Mouse (Mus musculus) heart, adult 2 months (tissue): ENCODE data around the gene Mprip. TPM values are rescaled to one million over a fixed set of nuclear protein-coding genes. Genes with fewer than 3 reads are reported as not detected.
A peak's percentile ranks its signal among the peaks of the same experiment; 100 is the strongest.

Experiments used
- DNase-seq, 2 experiments: peaks; one replicate each; pipeline ENCODE4 v3.0.0; 2021
- H3K27ac ChIP-seq: fragments of 200-600 bp; 2 replicates; pipeline ENCODE4 v1.8.1; 2022
- H3K27me3 ChIP-seq: fragments of 200-500 bp; 2 replicates; pipeline ENCODE4 v1.6.1; 2012; ENCODE audit warnings: mild to moderate bottlenecking, low read length, inconsistent platforms, mixed read lengths; ENCODE audit not compliant: control insufficient read depth, insufficient read depth
- H3K36me3 ChIP-seq: fragments of 200-500 bp; 2 replicates; pipeline ENCODE4 v1.6.1; 2012; ENCODE audit warnings: low read length, inconsistent platforms; ENCODE audit not compliant: control insufficient read depth, insufficient read depth
- H3K4me1 ChIP-seq: fragments of 200-500 bp; 2 replicates; pipeline ENCODE4 v1.6.1; 2011; ENCODE audit warnings: low read length; ENCODE audit not compliant: control insufficient read depth, insufficient read depth
- H3K4me3 ChIP-seq: fragments of 200-600 bp; 2 replicates; pipeline ENCODE4 v1.8.1; 2022
- H3K79me2 ChIP-seq: fragments of 200-500 bp; replicated peaks from 2 replicates; pipeline ENCODE4 v1.6.1; 2012; ENCODE audit warnings: mild to moderate bottlenecking, inconsistent platforms, low read length, moderate library complexity, mixed read lengths; ENCODE audit not compliant: control insufficient read depth, insufficient read depth
- H3K9ac ChIP-seq: fragments of 200-500 bp; 2 replicates; pipeline ENCODE4 v1.6.1; 2012; ENCODE audit warnings: low read depth, mild to moderate bottlenecking, control low read depth, inconsistent platforms, low read length, mixed read lengths
- CTCF ChIP-seq: fragments of 200-600 bp; IDR thresholded peaks from 2 replicates; pipeline ENCODE4 v1.8.1; 2022; ENCODE audit warnings: antibody characterized with exemption, mild to moderate bottlenecking, moderate library complexity
- EP300 ChIP-seq: fragments of 200-500 bp; IDR thresholded peaks from 2 replicates; pipeline ENCODE4 v1.6.1; 2011; ENCODE audit warnings: low read depth, low read length, control low read depth; ENCODE audit not compliant: insufficient read depth
- POLR2A ChIP-seq: fragments of 200-500 bp; IDR thresholded peaks from 2 replicates; pipeline ENCODE4 v1.6.1; 2011; ENCODE audit warnings: mild to moderate bottlenecking, low read depth, low read length, control low read depth; ENCODE audit not compliant: insufficient read depth
- WGBS: fragments of 180-500 bp; shearing (Covaris S2); methylation state at CpG from one replicate; pipeline ENCODE4 v1.1.7; 2018; 5-methylcytosine and 5-hydroxymethylcytosine counted together
- intact Hi-C: fragments of 180-260 bp; cut with DNase I; formaldehyde crosslinking; loops from one replicate; pipeline ENCODE4 v1.15.1; 2025
- polyA plus RNA-seq: library from polyadenylated mRNA; depleted of rRNA; stranded (reverse); fragments of >200 nt; gene quantifications from 2 replicates; pipeline ENCODE4 v1.2.3, GENCODE M21; 2012
- total RNA-seq, 2 experiments: library from RNA; stranded (reverse); gene quantifications; 2 replicates each; pipeline ENCODE4 v1.2.3; 2021

Gene Mprip
- total and polyA plus RNA-seq, 3 experiments, result 77.1 to 142 (median 132) TPM

DNA sequence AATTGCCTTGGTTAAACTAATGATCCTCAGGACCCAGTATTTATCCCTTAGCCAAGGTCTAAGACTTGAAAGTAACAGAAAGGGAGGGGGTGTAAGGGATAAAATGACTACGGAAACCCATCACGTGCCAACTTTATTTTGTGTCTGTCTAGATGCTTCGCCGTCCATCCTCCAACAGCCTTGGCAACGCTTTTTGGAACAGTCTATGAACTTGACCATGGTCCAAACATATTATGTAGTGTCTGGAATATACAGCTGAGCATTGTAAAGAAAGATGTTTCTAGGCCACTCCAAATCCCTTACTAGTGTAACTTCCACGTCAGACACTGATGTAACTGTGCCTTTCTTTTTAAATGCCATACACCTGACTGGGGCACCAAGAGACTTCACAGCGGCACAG is 34.9 kb upstream of the Mprip start:
- WGBS, result 75% methylated on average over 7 of the region's 7 CpGs
- H3K27ac ChIP-seq, result no peak overlapping the region
- no peaks in the 10 kb centered on the region for H3K27me3 ChIP-seq
- no peak overlapping the region for H3K9ac ChIP-seq
- no peaks in the 10 kb centered on the region for H3K4me1 ChIP-seq
- no peak for DNase-seq
- H3K36me3 ChIP-seq, result no peaks in the 10 kb centered on the region
- no peak overlapping the region for H3K4me3 ChIP-seq
- TF ChIP-seq CTCF, result no peak
- no peak for TF ChIP-seq POLR2A
- TF ChIP-seq EP300, result no peak
- no peaks in the 10 kb centered on the region for H3K79me2 ChIP-seq
- intact Hi-C loops, result no loop called here

DNA sequence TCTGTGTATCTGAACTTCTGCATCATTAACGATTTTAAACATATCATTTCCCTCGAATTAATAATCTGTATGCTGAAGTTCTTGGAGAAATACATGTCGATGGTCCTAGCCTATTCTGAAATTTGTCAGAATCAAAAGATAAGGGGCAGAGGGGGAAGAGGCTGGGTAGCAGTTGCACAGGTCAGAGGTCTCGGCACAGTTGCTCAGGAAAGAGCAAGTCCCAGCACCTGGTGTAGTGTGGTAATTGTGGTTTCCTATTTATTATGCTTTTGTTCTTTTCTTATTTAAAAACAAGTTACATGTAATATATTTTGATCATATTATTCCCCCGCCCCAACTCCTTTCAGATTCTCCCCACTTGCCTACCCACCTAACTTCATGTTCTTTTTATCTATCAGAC is 32.9 kb upstream of the Mprip start:
- Histone ChIP-seq H3K27me3 (no peaks in the 10 kb centered on the region), H3K36me3 (no peaks in the 10 kb centered on the region), H3K79me2 (no peaks in the 10 kb centered on the region), H3K27ac (no peak overlapping the region), H3K4me3 (no peak overlapping the region), H3K9ac (no peak overlapping the region), H3K4me1 (no peaks in the 10 kb centered on the region)
- 72% methylated on average over 5 of the region's 5 CpGs for WGBS
- DNase-seq, result no peak
- TF ChIP-seq CTCF (no peak), EP300 (no peak), POLR2A (no peak)
- intact Hi-C loops, result no loop called here

DNA sequence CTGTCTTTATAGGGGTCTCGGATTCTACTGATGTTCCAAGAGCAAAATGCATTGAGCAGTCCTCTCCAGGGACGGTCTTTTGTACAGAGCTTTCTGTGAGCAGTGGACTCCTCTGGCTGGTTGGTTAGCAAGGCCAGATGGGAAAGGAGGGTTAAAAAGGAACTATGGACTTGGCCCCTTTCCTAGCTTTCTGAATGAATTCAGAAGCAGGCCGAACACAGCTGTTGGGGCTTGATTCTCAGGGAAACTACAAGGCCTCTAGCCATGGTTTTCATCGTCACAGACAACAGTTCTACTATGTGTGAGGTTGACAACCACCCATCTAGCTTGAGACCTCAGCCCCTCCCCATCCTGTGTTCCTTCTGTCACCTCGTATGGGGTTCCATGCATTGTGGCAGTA is 31.2 kb upstream of the Mprip start:
- Histone ChIP-seq H3K79me2 (no peaks in the 10 kb centered on the region), H3K27ac (no peak overlapping the region), H3K36me3 (no peaks in the 10 kb centered on the region), H3K27me3 (no peaks in the 10 kb centered on the region), H3K4me1 (peaks cover 1% of the 10 kb centered on the region; the same call in 1 of the 2 replicates), H3K9ac (no peak overlapping the region), H3K4me3 (no peak overlapping the region)
- 66% methylated on average over 5 of the region's 5 CpGs for WGBS
- DNase-seq, result no peak
- intact Hi-C loops, result no loop called here
- TF ChIP-seq EP300 (no peak), POLR2A (no peak), CTCF (no peak)

DNA sequence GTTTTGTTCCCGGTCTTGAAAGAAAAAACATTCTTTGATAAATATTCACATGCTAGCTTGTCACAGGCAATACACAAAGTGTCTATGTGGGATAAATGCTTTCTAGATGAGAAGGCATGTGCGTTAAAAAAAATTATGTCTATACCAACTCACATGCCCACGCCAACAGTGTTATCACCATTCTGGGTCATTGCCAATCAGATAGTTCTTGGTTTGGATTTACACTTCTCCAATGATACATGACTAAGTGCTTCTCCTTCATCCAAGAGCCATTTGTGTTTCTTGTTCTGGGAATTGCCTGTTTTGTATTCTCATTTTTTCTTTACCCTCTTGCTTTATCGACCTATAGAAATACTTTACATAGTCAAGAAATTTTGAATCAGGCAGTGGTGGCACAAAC is 29.1 kb upstream of the Mprip start:
- Histone ChIP-seq H3K4me1 (peaks cover 14% of the 10 kb centered on the region), H3K36me3 (no peaks in the 10 kb centered on the region), H3K79me2 (no peaks in the 10 kb centered on the region), H3K4me3 (no peak overlapping the region), H3K27me3 (no peaks in the 10 kb centered on the region), H3K9ac (no peak overlapping the region), H3K27ac (no peak overlapping the region)
- WGBS, result 80% methylated on average over 4 of the region's 4 CpGs
- no peak for TF ChIP-seq POLR2A
- TF ChIP-seq EP300, result no peak
- TF ChIP-seq CTCF, result no peak
- DNase-seq, result no peak
- intact Hi-C loops, result no loop called here

DNA sequence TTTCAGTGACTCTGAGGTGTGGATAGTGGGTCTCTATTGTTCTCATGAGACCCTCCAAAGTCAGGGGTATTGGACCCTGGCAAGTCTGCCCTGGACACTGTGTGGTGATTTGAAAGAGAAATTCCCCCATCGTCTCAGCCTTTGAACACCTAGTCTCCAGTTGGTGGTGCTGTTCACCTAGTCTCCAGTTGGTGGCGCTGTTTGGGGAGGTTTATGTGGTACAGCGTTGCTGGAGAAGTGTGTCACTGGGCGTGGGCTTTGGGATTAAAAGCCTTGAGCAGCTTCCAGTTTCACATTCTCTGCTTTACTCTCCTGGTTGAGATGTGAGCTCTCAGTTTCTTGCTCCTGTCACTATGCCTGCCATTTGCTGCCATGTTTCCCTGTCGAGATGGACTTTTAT is 28.1 kb upstream of the Mprip start:
- WGBS, result 27% methylated on average over 5 of the region's 5 CpGs

DNA sequence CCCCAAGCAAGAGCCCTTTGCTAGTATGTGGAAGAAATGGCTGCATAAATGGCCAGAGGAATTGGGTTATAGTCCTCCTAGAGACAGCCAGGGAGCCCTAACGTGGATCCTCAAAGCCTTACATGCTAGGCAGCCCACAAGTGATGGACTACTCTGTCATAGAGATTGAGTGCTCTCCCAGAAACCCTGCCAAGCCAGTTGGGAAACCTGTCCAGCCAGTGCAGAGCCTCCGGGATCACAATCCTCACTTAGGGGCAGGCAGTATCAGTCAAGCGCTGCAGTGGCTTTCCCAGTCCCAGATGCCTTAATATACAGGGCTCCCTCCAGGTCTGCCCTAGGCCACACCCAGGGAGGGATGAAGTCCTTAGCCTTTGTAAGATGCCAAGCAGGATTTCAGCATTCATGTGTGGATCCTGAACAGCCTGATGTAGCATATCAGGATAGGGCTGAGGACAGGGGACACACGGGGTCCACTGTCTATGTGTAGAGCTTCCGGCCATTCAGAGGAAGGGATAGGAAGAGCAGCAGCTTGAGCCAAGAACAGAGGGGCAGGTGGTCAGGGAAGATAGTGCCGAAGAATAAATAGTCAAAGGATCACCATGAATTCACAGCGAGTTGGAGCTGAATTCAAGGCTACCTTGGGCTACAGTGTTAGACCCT is 27.0 kb upstream of the Mprip start:
- Histone ChIP-seq H3K9ac (no peak overlapping the region), H3K4me1 (peaks cover 16% of the 10 kb centered on the region), H3K4me3 (no peak overlapping the region), H3K79me2 (no peaks in the 10 kb centered on the region), H3K36me3 (no peaks in the 10 kb centered on the region), H3K27ac (no peak overlapping the region), H3K27me3 (no peaks in the 10 kb centered on the region)
- WGBS, result 63% methylated on average over 7 of the region's 7 CpGs
- no peak for DNase-seq
- intact Hi-C loops, result no loop called here
- no peak for TF ChIP-seq EP300
- TF ChIP-seq POLR2A, result no peak
- TF ChIP-seq CTCF, result no peak

More for the DNA sequence above, 28.1 kb upstream of the Mprip start:
- H3K4me3 ChIP-seq, result no peak overlapping the region
- H3K36me3 ChIP-seq, result no peaks in the 10 kb centered on the region
- H3K27ac ChIP-seq, result no peak overlapping the region
- H3K9ac ChIP-seq, result no peak overlapping the region
- no peaks in the 10 kb centered on the region for H3K27me3 ChIP-seq
- no peaks in the 10 kb centered on the region for H3K79me2 ChIP-seq
- peaks cover 16% of the 10 kb centered on the region for H3K4me1 ChIP-seq
- intact Hi-C loops, result no loop called here
- TF ChIP-seq CTCF (peak; percentile 80), POLR2A (0 out of 2 replicates have a peak, but pooled peaks have one; percentile 27), EP300 (0 out of 2 replicates have a peak, but pooled peaks have one; percentile 57)
- peak; percentile 38 to 60 for DNase-seq
